Mouse (Mus musculus) bone marrow, adult 2 months (tissue): Measurements from ENCODE around the gene Gm49318.

Experiments
- CTCF ChIP-seq: fragments of 200-500 bp; IDR thresholded peaks from 2 replicates; pipeline ENCODE4 v1.5.1; 2011; ENCODE audit warnings: low read length, control low read depth; ENCODE audit not compliant: control insufficient read depth, insufficient read depth
- POLR2A ChIP-seq: fragments of 200-500 bp; IDR thresholded peaks from 2 replicates; pipeline ENCODE4 v1.6.1; 2011; ENCODE audit warnings: low read depth, mild to moderate bottlenecking, control low read depth, low read length, borderline replicate concordance; ENCODE audit not compliant: control insufficient read depth

- TF ChIP-seq POLR2A: no peak
- TF ChIP-seq CTCF: no peak
Measured at GRCm38 (mm10) chr9:22065642-22066041, 5.4 kb downstream of the Gm49318 start.
